Mouse (Mus musculus) megakaryocyte, embryonic 14.5 days (primary cell): ENCODE measurements around the gene Tuba3a.

Experiments
- FLI1 ChIP-seq: IDR thresholded peaks from 2 replicates; pipeline ENCODE4 v1.6.1; 2012; ENCODE audit warnings: low read length, inconsistent platforms, mixed read lengths
- GATA1 ChIP-seq: IDR thresholded peaks from 3 replicates; pipeline ENCODE4 v1.6.1; 2012; ENCODE audit warnings: mixed read lengths, low read length, inconsistent platforms, borderline replicate concordance

- no peak for TF ChIP-seq GATA1
- TF ChIP-seq FLI1: no peak
Measured at GRCm38 (mm10) chr6:125314231-125314563, 28.4 kb upstream of the Tuba3a start.
